Mouse (Mus musculus): ENCODE data around the gene Pth2.

Gene Pth2

DNA sequence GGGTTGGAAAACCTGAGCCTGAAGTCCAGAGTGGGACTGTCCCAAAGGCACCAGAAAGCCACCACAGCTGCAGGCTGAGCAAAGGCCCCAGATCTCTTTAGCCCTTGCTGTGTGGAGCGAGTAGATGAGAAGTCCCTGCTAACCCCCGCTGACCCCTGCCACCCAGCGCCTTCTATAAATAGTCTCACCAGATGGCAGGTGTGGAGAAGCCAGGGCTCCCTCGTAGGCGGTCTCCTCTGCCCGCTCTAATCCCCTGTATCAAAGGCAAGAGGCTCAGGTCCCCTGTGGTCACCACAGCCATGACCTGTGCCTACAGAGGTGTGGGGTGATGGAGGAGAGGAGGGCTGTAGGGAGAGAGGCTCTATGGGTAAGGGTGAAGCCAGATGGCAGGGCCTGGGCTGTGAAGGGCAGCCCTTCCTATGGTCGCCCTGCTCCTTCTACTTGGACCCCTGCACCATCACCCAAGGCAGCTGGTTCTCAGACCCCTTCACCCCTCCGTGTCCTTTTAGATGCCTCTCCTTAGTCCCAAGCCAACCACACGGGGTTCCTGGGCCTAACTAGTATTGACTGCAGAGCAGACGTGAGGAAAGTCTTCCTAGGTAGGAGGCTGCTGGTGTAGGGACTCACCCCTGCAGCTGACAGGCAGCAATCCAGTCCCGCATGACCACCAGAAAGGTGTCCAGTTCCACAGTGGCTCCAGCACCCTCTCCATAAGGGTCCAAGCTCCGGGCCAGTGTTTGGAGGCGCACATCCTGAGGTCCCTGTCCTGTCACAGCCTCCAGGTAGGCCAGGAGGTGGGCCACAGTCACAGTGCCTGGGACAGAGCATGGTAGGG, 14.8 kb downstream of the Pth2 start:
- CTCF ChIA-PET, result no interaction called here

DNA sequence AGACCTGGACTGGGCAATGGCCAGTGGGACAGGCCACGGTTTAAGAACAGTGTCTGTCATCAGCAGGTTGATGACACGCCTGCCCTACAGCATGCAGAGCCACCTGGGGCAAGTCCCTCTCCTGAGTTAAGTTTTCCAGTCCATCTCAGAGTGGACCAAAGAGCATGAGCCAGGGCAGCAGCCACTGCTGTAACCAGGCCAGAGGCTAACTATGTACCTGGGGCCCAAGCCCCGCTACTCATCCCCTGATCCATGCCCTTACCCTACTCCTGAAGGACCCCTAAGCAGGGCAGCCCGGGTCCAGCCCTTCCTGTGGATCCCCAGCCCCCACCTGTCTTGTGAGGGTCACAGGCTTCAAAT, 15.4 kb downstream of the Pth2 start:
- CTCF ChIA-PET, result no interaction called here

DNA sequence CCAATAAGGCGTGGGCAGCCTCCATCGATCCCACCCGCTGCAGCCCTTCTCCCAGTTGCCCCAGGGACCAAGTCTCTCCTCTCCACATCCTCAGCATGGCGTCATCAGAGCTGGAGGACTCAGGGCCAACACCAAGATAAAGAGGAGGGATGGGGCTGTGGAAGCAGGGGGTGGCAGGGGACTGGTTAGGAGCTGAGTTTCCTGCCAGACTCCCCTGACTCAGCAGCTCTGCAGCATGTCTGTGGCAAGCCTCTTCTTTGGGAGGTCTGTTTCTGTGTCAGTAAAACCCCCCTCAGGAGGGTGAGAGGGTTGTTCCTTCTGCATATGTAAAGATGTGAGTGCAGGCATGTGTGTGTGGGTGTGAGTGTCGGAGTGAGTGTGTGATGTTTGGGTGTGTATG, 16.2 kb downstream of the Pth2 start:
- CTCF ChIA-PET, result no interaction called here

DNA sequence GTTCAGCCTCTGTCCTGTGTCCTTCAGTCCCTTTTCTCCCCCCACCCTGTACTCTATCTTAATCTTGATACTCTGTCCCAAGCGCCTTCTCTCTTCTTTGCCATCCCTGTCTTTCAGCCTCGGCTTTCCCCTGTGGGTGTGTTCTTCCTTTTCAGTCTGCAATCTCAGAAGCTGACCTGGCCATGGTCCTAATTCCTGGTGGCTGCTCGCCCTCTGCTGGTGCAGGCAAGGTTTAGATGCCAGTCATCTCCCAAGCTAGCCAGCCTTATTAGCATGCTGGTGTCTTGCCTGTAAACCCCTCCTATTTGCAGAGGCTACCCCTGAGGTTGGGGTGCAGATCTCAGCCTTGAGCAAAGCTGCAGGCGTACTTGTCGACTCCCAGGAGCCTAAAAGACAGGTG, 17.6 kb downstream of the Pth2 start:
- CTCF ChIA-PET, result interaction anchor here (1.1 to 1.3 kb wide), 2 partner anchors 34 to 36 kb away, joined by 4 read pairs; partner anchors contain the start of gene Slc17a7

GRCm38 (mm10) chr7:45198961-45199360, 18.2 kb downstream of the Pth2 start:
- CTCF ChIA-PET, result interaction anchor here (1.1 to 1.3 kb wide), 2 partner anchors 35 to 37 kb away, joined by 4 read pairs; partner anchors contain the start of gene Slc17a7

- CTCF ChIA-PET, result no interaction called here
Measured at GRCm38 (mm10) chr7:45202654-45203053, 21.9 kb downstream of the Pth2 start.

- CTCF ChIA-PET, result interaction anchor here (0.7 kb wide), 1 partner anchor 78 kb away, joined by 4 read pairs; no protein-coding TSS in a partner anchor
Measured at GRCm38 (mm10) chr7:45204380-45205143, 23.8 kb downstream of the Pth2 start, which contains the start of gene Ccdc155. Gene Ccdc155 (minus strand): TSS chr7:45204892.

GRCm38 (mm10) chr7:45208260-45208659, 27.5 kb downstream of the Pth2 start:
- CTCF ChIA-PET, result interaction anchor here (1.3 kb wide), 1 partner anchor 30 kb away, joined by 7 read pairs; the partner anchor contains the start of gene Cd37

GRCm38 (mm10) chr7:45211070-45211469, 30.3 kb downstream of the Pth2 start:
- CTCF ChIA-PET, result no interaction called here

- CTCF ChIA-PET, result no interaction called here
Measured at GRCm38 (mm10) chr7:45211851-45212251, 31.1 kb downstream of the Pth2 start, which contains the start of gene Dkkl1. Gene Dkkl1 (minus strand): TSS chr7:45212147.

DNA sequence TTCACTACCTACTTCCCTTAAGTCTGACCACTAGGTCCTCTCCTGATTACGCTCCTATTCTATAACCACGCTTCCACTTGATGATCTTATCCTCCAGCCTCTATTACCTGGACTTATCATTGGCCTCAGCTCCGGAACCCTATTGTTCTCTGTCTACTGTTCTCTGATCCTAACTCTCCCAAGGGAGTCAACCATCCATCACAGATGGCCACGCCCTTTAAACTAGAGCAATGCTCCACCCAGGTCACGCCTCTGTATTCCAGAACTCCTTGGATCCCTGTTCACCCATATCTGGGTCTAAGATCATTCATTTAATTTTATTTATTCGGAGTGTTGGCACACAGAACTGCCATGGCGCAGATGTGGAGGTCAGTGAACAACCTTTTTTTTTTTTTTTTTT, 31.6 kb downstream of the Pth2 start:
- CTCF ChIA-PET, result no interaction called here

DNA sequence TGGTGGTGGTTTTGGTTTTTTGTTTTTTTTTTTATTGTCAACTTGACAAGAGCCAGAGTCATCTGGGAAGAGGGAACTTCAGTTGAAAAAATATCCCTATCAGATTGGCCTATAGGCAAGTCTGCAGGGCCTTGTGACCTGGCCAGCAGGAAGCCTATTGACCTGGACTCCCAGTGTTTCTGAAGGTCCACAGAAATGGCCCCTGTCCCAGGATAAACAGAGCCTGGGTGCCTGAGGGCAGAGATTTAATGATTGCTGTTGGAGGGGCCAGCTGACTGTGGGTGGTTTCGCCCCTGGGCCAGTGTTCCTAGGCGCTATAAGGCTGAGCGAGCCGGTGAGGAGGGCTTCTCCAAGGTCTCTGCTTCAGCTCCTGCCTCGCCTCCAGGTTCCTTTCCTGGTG, 32.9 kb downstream of the Pth2 start:
- CTCF ChIA-PET, result interaction anchor here (0.5 to 0.6 kb wide), 2 partner anchors 33 to 585 kb away, joined by 3 to 5 read pairs; no protein-coding TSS in a partner anchor

DNA sequence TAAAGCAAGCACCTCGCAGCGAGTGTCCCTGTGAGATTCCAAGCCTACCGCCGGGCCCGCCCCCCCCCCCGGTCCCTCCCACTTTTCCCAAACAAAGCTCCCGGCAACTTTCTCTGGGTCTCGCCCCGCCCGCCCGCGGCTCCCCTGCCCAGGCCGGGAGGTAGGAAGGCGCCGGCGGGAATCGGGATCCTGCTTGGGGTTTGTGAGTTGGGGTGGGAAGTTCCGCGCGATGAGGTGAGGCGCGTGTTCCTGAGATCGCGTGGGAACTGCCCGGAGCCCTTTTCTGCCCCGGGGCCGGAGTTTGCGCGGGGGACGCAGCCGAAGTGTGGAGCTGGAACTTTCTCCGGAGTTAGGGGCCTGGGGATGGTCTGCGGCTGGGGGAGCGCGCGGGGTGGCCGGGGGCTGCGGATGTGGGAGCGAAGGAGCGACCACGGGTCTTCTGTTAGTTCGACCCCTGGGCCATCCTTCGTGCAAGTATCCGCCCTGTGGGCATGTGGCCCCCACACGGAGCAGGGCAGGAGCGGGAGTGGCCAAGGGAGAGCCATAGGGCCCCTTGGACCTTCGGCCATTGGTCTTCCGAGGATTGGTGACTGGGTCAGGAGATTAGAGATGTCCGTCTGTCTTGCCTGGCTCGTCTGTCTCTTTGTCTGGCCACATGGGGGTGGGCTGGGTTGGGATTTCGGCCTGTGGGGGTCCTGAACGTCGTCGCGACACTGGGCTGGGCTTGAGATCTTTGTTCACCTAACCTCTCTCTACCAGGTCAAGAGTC, 35.1 kb downstream of the Pth2 start, which contains the start of gene Tead2:
Gene Tead2, plus strand, starts transcription at position 81 of the 769 bp plus-strand sequence.
- CTCF ChIA-PET, result no interaction called here

DNA sequence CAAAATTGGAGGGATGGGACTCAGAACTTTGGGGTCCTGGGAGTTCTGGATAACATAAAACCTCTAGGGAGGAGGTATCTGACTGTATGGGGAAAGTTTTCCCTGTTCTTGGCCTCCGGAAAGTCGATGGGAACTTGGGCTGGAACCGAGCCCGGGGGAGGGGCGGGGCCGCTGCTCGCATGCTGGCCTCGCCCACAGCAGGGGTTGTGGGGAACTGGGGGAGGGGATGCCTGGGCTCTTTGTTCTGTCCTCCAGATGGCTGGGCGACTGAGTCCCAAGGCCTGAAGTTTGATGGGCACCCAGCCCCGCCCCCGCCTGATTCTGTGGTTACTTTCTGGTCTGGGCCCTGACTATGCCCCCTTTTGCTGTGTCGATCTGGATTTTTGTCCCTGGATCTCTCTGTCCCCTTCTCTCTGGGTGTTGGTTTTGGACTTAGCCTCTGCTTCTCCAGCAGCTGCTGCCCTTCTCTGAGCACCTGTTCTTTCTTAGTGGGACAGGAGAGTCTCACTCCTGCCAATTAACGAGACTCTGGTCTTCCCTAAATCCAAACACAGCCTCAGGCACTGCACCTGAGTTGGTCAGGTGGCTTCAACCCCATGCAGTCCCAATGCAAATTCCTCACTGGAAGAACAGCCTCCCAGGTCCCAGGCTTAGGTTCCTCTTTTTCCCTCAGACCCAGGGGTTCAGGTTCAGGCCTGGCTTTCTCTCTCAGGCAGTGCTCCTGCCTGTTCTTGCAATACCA, 35.8 kb downstream of the Pth2 start:
- CTCF ChIA-PET, result no interaction called here

- CTCF ChIA-PET, result no interaction called here
Measured at GRCm38 (mm10) chr7:45221680-45222079, 40.9 kb downstream of the Pth2 start.

- CTCF ChIA-PET, result no interaction called here
Measured at GRCm38 (mm10) chr7:45224826-45225225, 44.0 kb downstream of the Pth2 start.

- CTCF ChIA-PET, result interaction anchor here (0.5 to 1.0 kb wide), 2 partner anchors 63 to 96 kb away, joined by 3 read pairs; no protein-coding TSS in a partner anchor
Measured at GRCm38 (mm10) chr7:45226421-45226820, 45.6 kb downstream of the Pth2 start.

DNA sequence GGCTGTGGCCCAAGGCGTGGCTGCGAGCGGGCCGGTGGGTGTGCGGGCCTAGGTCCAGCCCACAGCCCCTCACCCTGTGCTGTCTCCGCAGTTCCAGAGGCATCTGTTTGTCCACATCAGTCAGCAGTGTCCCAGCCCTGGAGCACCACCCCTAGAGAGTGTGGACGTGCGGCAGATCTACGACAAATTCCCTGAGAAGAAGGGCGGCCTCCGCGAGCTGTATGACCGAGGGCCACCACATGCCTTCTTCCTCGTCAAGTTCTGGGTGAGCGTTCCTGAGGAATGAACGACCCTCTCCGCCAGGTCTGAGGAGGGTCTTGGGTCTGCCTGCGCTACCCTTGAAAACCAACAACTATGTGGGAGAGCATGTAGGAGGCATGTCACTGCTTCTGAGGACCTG, 47.8 kb downstream of the Pth2 start:
- CTCF ChIA-PET, result interaction anchor here (0.6 kb wide), 1 partner anchor 11 kb away, joined by 3 read pairs; no protein-coding TSS in a partner anchor

DNA sequence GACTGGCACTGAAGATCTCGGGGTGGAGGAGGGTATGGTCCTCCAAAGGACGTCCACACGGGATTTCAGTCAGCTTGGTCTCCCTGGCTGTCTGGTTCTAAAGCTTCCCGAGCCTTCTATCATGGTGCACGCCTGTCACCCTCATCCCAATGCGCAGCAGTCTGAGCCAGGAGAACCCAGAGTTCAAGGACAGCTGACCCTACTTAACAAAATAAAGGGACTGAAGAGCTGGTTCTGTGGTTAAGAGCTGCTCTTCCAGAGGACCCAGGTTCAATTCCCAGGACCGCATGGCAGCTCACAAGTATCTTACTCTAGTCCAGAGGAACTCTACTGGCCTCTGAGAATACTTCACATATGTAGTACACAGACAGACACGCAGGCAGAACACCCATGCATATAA, 48.3 kb downstream of the Pth2 start:
- CTCF ChIA-PET, result interaction anchor here (0.6 kb wide), 1 partner anchor 213 kb away, joined by 3 read pairs; the partner anchor contains the start of gene Scaf1

- CTCF ChIA-PET, result interaction anchor here (0.6 kb wide), 1 partner anchor 213 kb away, joined by 3 read pairs; the partner anchor contains the start of gene Scaf1
Measured at GRCm38 (mm10) chr7:45229459-45230203, 48.8 kb downstream of the Pth2 start.
